Mouse (Mus musculus) intestine, postnatal 0 days (tissue): Measurements from ENCODE around the gene BC029722. TPM values are rescaled to one million over a fixed set of nuclear protein-coding genes. Genes with fewer than 3 reads are reported as not detected.

Experiments
- ATAC-seq: fragments of 200-750 bp; cut with Nextera tagmentation; 2 replicates; pipeline ENCODE4 v1.8.0; 2017; ENCODE audit warnings: mild to moderate bottlenecking, moderate TSS enrichment, moderate library complexity
- H3K27ac ChIP-seq: fragments of 300-500 bp; sonication (generic); 2 replicates; pipeline ENCODE4 v1.5.1; 2014; ENCODE audit warnings: mild to moderate bottlenecking, low read depth, low read length, moderate library complexity
- H3K27me3 ChIP-seq: fragments of 300-500 bp; sonication (generic); replicated peaks from 2 replicates; pipeline ENCODE4 v1.6.1; 2014; ENCODE audit warnings: low read length, mixed read lengths; ENCODE audit not compliant: control insufficient read depth, insufficient read depth
- H3K36me3 ChIP-seq: fragments of 300-500 bp; sonication (generic); 2 replicates; pipeline ENCODE4 v1.6.1; 2014; ENCODE audit warnings: mild to moderate bottlenecking, moderate library complexity; ENCODE audit not compliant: control insufficient read depth, insufficient read depth
- H3K4me1 ChIP-seq: fragments of 300-500 bp; sonication (generic); replicated peaks from 2 replicates; pipeline ENCODE4 v1.6.1; 2014; ENCODE audit warnings: antibody characterized with exemption, low read length, mixed read lengths; ENCODE audit not compliant: control insufficient read depth, insufficient read depth
- H3K4me2 ChIP-seq: fragments of 300-500 bp; sonication (generic); replicated peaks from 2 replicates; pipeline ENCODE4 v1.6.1; 2014; ENCODE audit warnings: low read depth, mild to moderate bottlenecking, moderate library complexity
- H3K4me3 ChIP-seq: fragments of 300-500 bp; sonication (generic); 2 replicates; pipeline ENCODE4 v1.5.1; 2014; ENCODE audit warnings: low read depth, low read length
- H3K9ac ChIP-seq: fragments of 300-500 bp; sonication (generic); 2 replicates; pipeline ENCODE4 v1.6.1; 2014; ENCODE audit warnings: mild to moderate bottlenecking, low read depth, low read length
- H3K9me3 ChIP-seq: fragments of 300-500 bp; sonication (generic); 2 replicates; pipeline ENCODE4 v1.6.1; 2016; ENCODE audit warnings: mixed run types; ENCODE audit not compliant: control insufficient read depth
- CTCF ChIP-seq: sonication (generic); IDR thresholded peaks from 2 replicates; pipeline ENCODE4 v1.5.1; 2016; ENCODE audit warnings: low read depth, mild to moderate bottlenecking, control low read depth, antibody characterized with exemption, moderate library complexity
- WGBS: fragments of 180-500 bp; shearing (Covaris S2); extraction: QIAGEN DNeasy Blood & Tissue Kit; methylation state at CpG from one replicate; pipeline ENCODE4 v1.1.7; 2014; 5-methylcytosine and 5-hydroxymethylcytosine counted together
- polyA plus RNA-seq: library from polyadenylated mRNA; unstranded; fragments of >200 nt; fragmentation: Nextera tagmentation; extraction: Ambion mirVana; gene quantifications from 2 replicates; pipeline ENCODE4 v1.2.1, GENCODE M21; 2015

Gene BC029722
- polyA plus RNA-seq, 1 experiment from 2014 or later = 42.3 TPM

DNA sequence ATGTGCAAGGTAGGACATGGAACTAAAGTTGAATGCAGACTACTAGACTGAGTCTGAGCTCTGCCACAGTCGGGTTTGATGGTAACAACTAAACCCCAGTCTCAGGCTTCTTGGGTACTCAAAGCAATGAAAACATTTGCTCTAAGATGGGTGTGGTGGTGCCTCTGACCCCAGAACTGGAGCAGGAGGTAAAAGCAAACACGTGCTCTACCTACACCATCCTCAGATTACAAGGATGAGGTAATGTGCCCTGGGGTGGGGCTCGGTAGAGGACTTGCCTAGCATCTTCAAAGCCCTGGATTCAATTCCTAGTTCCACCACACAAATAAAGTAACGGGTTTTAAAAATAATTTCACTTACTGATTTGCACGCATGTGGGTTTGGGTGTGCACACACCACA, 33.3 kb upstream of the BC029722 start:
- no peaks in the 10 kb centered on the region for H3K9me3 ChIP-seq
- ATAC-seq = no peak

DNA sequence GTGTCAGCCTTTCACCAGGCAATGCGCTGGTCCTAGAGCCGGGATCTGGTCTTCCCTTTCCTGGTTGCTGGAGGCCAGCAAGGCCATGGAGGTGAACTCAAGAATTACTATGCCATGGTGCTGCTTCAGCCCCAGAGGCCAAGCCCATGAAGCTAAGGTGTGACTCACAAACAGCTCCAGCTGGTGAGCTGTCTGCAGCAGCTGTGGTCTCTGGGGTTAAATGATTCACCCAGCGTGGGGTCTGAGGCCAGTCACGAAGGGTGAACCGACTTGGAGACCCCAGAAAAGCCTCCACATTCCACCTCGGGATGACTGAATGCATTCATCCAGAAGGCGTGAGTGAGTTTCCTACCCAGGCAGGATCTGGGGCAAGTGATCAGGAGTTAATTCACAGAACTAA, 30.9 kb upstream of the BC029722 start:
- no peaks in the 10 kb centered on the region for H3K4me1 ChIP-seq
- no peaks in the 10 kb centered on the region for H3K27me3 ChIP-seq
- H3K9ac ChIP-seq = no peak overlapping the region
- no peaks in the 10 kb centered on the region for H3K9me3 ChIP-seq
- no peak overlapping the region for H3K4me3 ChIP-seq
- 83% methylated on average over 7 of the region's 7 CpGs for WGBS
- peaks cover 70% of the 10 kb centered on the region for H3K36me3 ChIP-seq
- no peak for ATAC-seq
- no peak overlapping the region for H3K27ac ChIP-seq
- TF ChIP-seq CTCF = no peak
- no peak overlapping the region for H3K4me2 ChIP-seq

More for the DNA sequence above, 33.3 kb upstream of the BC029722 start:
- Histone ChIP-seq H3K4me2 (no peak overlapping the region), H3K36me3 (peaks cover 68% of the 10 kb centered on the region), H3K4me1 (no peaks in the 10 kb centered on the region), H3K9ac (no peak overlapping the region), H3K4me3 (no peak overlapping the region), H3K27me3 (no peaks in the 10 kb centered on the region), H3K27ac (no peak overlapping the region)
- 69% methylated on average over 5 of the region's 5 CpGs for WGBS
- TF ChIP-seq CTCF = no peak

DNA sequence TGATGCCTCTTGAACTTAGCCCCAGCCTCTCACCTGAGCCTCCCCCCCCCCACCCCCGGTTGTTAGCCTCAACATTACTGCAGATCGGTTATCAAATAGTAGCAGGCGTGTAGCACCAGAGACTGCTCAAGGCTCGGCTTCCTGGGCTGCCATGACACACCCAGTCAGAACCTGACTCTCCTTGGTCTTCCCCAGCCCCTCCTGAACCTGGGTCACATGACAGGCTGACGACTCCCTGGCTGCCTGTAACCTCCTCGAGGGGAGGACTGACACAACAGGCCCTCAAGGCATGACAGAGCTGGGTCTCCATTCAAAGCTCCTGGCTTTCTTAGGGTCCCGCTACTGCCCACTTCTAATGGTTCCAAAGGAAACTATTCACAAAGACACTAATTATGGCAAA, 30.2 kb upstream of the BC029722 start:
- TF ChIP-seq CTCF = no peak
- ATAC-seq = no peak
- no peak overlapping the region for H3K9ac ChIP-seq
- H3K36me3 ChIP-seq = peaks cover 67% of the 10 kb centered on the region
- no peak overlapping the region for H3K27ac ChIP-seq
- H3K9me3 ChIP-seq = no peaks in the 10 kb centered on the region
- no peaks in the 10 kb centered on the region for H3K4me1 ChIP-seq
- no peak overlapping the region for H3K4me2 ChIP-seq
- H3K4me3 ChIP-seq = no peak overlapping the region
- 37% methylated on average over 7 of the region's 7 CpGs for WGBS
- H3K27me3 ChIP-seq = no peaks in the 10 kb centered on the region

GRCm38 (mm10) chr2:155848291-155848690, 29.1 kb upstream of the BC029722 start:
- Histone ChIP-seq H3K27ac (no peak overlapping the region), H3K4me2 (no peak overlapping the region), H3K9ac (no peak overlapping the region), H3K4me3 (no peak overlapping the region), H3K4me1 (no peaks in the 10 kb centered on the region), H3K27me3 (no peaks in the 10 kb centered on the region), H3K36me3 (peaks cover 58% of the 10 kb centered on the region), H3K9me3 (no peaks in the 10 kb centered on the region)
- 0 out of 2 replicates have a peak, but pooled peaks have one; percentile 23 for ATAC-seq
- 35% methylated on average over 6 of the region's 6 CpGs for WGBS
- TF ChIP-seq CTCF = peak; percentile 98

DNA sequence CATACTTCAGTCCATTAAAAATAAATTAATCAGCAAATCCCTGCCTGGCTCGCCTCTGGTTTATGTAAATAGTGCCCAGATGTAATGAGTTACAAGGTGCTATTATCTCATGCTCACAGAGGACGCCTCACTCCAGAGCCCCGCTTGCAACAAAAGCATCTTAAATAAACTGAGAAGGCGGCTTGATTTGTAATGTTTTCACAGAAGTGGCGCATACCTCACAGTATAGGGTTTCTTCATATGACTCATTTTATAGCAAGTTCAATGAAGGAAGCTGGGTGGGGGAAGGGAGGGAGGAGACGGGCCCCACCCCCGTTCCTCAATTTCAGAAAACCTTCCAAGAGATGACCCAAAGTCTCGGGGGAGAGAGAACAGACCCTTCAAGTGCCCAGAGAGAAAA, 27.7 kb upstream of the BC029722 start:
- no peak overlapping the region for H3K9ac ChIP-seq
- no peaks in the 10 kb centered on the region for H3K9me3 ChIP-seq
- TF ChIP-seq CTCF = no peak
- 71% methylated on average over 8 of the region's 8 CpGs for WGBS
- peaks cover 50% of the 10 kb centered on the region for H3K36me3 ChIP-seq
- H3K4me3 ChIP-seq = no peak overlapping the region
- no peak overlapping the region for H3K4me2 ChIP-seq
- H3K4me1 ChIP-seq = no peaks in the 10 kb centered on the region
- no peak overlapping the region for H3K27ac ChIP-seq
- ATAC-seq = no peak
- H3K27me3 ChIP-seq = no peaks in the 10 kb centered on the region

GRCm38 (mm10) chr2:155838961-155839360, 19.7 kb upstream of the BC029722 start:
- H3K27ac ChIP-seq = no peak overlapping the region
- no peak overlapping the region for H3K9ac ChIP-seq
- no peak overlapping the region for H3K4me3 ChIP-seq
- H3K9me3 ChIP-seq = no peaks in the 10 kb centered on the region
- no peak for ATAC-seq
- H3K4me2 ChIP-seq = no peak overlapping the region
- no peaks in the 10 kb centered on the region for H3K27me3 ChIP-seq
- H3K36me3 ChIP-seq = no peaks in the 10 kb centered on the region
- no peaks in the 10 kb centered on the region for H3K4me1 ChIP-seq
- TF ChIP-seq CTCF = no peak
- 78% methylated on average over 4 of the region's 4 CpGs for WGBS

- H3K4me3 ChIP-seq = no peak overlapping the region
- H3K36me3 ChIP-seq = no peaks in the 10 kb centered on the region
- H3K27me3 ChIP-seq = no peaks in the 10 kb centered on the region
- no peak overlapping the region for H3K27ac ChIP-seq
- no peak overlapping the region for H3K9ac ChIP-seq
- peak; percentile 53; the same call in 1 of the 2 replicates for ATAC-seq
- no peak for TF ChIP-seq CTCF
- WGBS = 23% methylated on average over 3 of the region's 3 CpGs
- no peak overlapping the region for H3K4me2 ChIP-seq
- H3K4me1 ChIP-seq = no peaks in the 10 kb centered on the region
- no peaks in the 10 kb centered on the region for H3K9me3 ChIP-seq
Observed at GRCm38 (mm10) chr2:155837961-155838360, 18.7 kb upstream of the BC029722 start.
